Mouse (Mus musculus): ENCODE measurements around the gene Tcf12. TPM values are rescaled to one million over a fixed set of nuclear protein-coding genes. Genes with fewer than 3 reads are reported as not detected.
A peak's percentile ranks its signal among the peaks of the same experiment; 100 is the strongest.

Tcf12 gene
- polyA plus RNA-seq, 1 experiment from 2014 or later: 112 TPM

GRCm38 (mm10) chr9:71894246-71894942 is 217.3 kb downstream of the Tcf12 start:
- no peaks in the 10 kb centered on the region for H3K27me3 ChIP-seq
- H3K27ac ChIP-seq: no peak overlapping the region
- 34% methylated on average over 11 of the region's 11 CpGs for WGBS
- peaks cover 42% of the 10 kb centered on the region for H3K4me1 ChIP-seq
- H3K4me3 ChIP-seq (replicated peaks): peak overlapping the region; percentile 29
- H3K4me2 ChIP-seq: peak overlapping the region; percentile 35
- H3K9me3 ChIP-seq: no peaks in the 10 kb centered on the region
- ATAC-seq (ENCODE audit: low FRiP score): no peak
- H3K9ac ChIP-seq: no peak overlapping the region
- H3K36me3 ChIP-seq (replicated peaks): no peaks in the 10 kb centered on the region

GRCm38 (mm10) chr9:71888450-71888849 is 223.2 kb downstream of the Tcf12 start:
- WGBS: 41% methylated on average over 5 of the region's 5 CpGs
- Histone ChIP-seq H3K4me2 (no peak overlapping the region), H3K9ac (no peak overlapping the region), H3K9me3 (no peaks in the 10 kb centered on the region), H3K4me3 (replicated peaks) (no peak overlapping the region), H3K27me3 (no peaks in the 10 kb centered on the region), H3K27ac (no peak overlapping the region), H3K4me1 (peaks cover 19% of the 10 kb centered on the region), H3K36me3 (replicated peaks) (peaks cover 9% of the 10 kb centered on the region; the same call in 1 of the 2 replicates)
- ATAC-seq (ENCODE audit: low FRiP score): no peak

- Histone ChIP-seq H3K4me2 (no peak overlapping the region), H3K9me3 (no peaks in the 10 kb centered on the region), H3K4me1 (peaks cover 35% of the 10 kb centered on the region), H3K27ac (peak overlapping the region; percentile 56), H3K4me3 (replicated peaks) (no peak overlapping the region), H3K27me3 (no peaks in the 10 kb centered on the region), H3K36me3 (replicated peaks) (peaks cover 31% of the 10 kb centered on the region), H3K9ac (no peak overlapping the region)
- WGBS: 0% methylated on average over 1 of the region's 1 CpGs
- no peak for ATAC-seq (ENCODE audit: low FRiP score)
Measured at GRCm38 (mm10) chr9:71880629-71881028, 231.0 kb downstream of the Tcf12 start.

DNA sequence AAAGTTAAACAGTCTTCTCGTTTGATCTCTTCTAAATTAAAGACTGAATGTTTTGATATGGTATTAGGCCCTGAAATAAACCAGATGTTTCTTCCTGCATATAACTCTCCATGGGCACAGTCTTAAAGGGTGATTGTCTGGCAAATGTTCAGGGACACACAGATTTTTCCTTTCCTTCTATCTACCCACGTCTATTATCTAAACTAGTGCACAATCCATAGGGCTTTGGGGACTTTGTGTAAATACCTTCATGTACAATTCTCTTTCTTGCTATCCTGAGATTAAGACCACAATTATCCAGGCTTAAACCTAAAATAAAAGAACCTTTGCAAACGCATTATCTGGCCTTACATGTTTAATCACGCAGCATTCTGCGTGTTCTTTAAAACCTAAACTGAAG is 231.7 kb downstream of the Tcf12 start:
- no peak overlapping the region for H3K9ac ChIP-seq
- peak; percentile 37 for ATAC-seq (ENCODE audit: low FRiP score)
- 7% methylated on average over 5 of the region's 5 CpGs for WGBS
- peaks cover 35% of the 10 kb centered on the region for H3K4me1 ChIP-seq
- H3K4me2 ChIP-seq: no peak overlapping the region
- H3K36me3 ChIP-seq (replicated peaks): peaks cover 35% of the 10 kb centered on the region
- H3K9me3 ChIP-seq: no peaks in the 10 kb centered on the region
- H3K27me3 ChIP-seq: no peaks in the 10 kb centered on the region
- H3K4me3 ChIP-seq (replicated peaks): no peak overlapping the region
- H3K27ac ChIP-seq: peak overlapping the region; percentile 75

GRCm38 (mm10) chr9:71879415-71879814 is 232.3 kb downstream of the Tcf12 start:
- Histone ChIP-seq H3K4me3 (replicated peaks) (no peak overlapping the region), H3K27ac (peak overlapping the region; percentile 25; the same call in 1 of the 2 replicates), H3K36me3 (replicated peaks) (peaks cover 37% of the 10 kb centered on the region), H3K9me3 (no peaks in the 10 kb centered on the region), H3K4me1 (peaks cover 35% of the 10 kb centered on the region), H3K9ac (no peak overlapping the region), H3K4me2 (peak overlapping the region; percentile 22; the same call in 1 of the 2 replicates), H3K27me3 (no peaks in the 10 kb centered on the region)
- peak; percentile 87 for ATAC-seq (ENCODE audit: low FRiP score)
- 6% methylated on average over 2 of the region's 2 CpGs for WGBS

DNA sequence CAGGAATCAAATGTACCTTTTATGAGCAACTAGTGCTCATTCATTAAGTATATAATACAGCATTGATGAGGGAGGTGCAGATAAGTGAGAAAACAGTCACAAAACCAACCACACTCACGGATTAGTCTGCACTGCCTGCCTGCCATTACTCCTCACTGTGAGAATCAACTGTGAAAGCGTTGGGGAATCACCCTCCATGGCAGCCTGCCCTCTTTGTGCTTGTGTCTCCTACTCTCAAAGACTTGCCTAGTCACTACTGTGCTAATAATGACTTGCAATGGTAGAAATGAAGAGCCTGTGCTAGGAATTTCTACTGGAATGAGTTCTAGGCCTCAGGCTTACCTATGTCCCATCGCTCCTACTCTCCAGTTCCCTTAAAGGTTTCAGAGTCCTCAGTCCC is 233.8 kb downstream of the Tcf12 start:
- Histone ChIP-seq H3K27ac (no peak overlapping the region), H3K36me3 (replicated peaks) (peaks cover 40% of the 10 kb centered on the region), H3K4me3 (replicated peaks) (no peak overlapping the region), H3K4me1 (peaks cover 38% of the 10 kb centered on the region), H3K9ac (no peak overlapping the region), H3K4me2 (no peak overlapping the region), H3K9me3 (no peaks in the 10 kb centered on the region), H3K27me3 (no peaks in the 10 kb centered on the region)
- ATAC-seq (ENCODE audit: low FRiP score): no peak
- 41% methylated on average over 3 of the region's 3 CpGs for WGBS

- no peak for ATAC-seq (ENCODE audit: low FRiP score)
- 82% methylated on average over 2 of the region's 2 CpGs for WGBS
Measured at GRCm38 (mm10) chr9:71874761-71875160, 236.9 kb downstream of the Tcf12 start.

DNA sequence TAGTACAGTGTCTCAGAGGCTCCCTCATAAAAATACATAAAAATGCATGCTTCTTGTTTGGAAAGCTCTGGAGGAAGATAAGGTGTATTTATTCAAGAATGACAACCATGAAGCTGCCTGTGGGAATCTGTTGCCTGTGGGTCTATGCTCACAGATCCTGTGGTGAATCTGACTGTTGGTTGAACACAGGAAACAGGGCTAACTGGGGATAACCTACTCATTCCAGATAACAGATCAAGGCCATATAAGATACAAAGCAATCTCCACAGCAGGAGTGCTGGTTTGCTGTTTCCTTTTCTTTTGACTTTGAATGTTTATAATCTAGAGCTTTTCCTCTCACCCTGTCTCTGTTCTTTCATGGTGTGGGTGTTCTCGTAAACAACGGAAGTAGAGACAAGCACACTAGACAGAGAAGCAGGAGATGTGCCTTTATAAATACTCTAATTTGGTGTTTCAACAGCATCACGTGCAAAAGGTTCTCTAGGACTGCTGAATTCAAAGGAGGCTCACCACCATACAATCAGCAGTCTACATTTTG is 237.6 kb downstream of the Tcf12 start:
- H3K36me3 ChIP-seq (replicated peaks): peaks cover 39% of the 10 kb centered on the region
- no peak overlapping the region for H3K27ac ChIP-seq
- H3K4me1 ChIP-seq: peaks cover 15% of the 10 kb centered on the region
- H3K9me3 ChIP-seq: no peaks in the 10 kb centered on the region
- no peak overlapping the region for H3K4me3 ChIP-seq (replicated peaks)
- H3K4me2 ChIP-seq: no peak overlapping the region
- ATAC-seq (ENCODE audit: low FRiP score): no peak
- no peaks in the 10 kb centered on the region for H3K27me3 ChIP-seq
- 89% methylated on average over 3 of the region's 3 CpGs for WGBS
- no peak overlapping the region for H3K9ac ChIP-seq

More at GRCm38 (mm10) chr9:71874761-71875160, 236.9 kb downstream of the Tcf12 start:
- no peaks in the 10 kb centered on the region for H3K9me3 ChIP-seq
- no peak overlapping the region for H3K9ac ChIP-seq
- no peak overlapping the region for H3K4me2 ChIP-seq
- peaks cover 18% of the 10 kb centered on the region for H3K4me1 ChIP-seq
- no peak overlapping the region for H3K27ac ChIP-seq
- no peak overlapping the region for H3K4me3 ChIP-seq (replicated peaks)
- H3K36me3 ChIP-seq (replicated peaks): peaks cover 36% of the 10 kb centered on the region
- H3K27me3 ChIP-seq: no peaks in the 10 kb centered on the region

DNA sequence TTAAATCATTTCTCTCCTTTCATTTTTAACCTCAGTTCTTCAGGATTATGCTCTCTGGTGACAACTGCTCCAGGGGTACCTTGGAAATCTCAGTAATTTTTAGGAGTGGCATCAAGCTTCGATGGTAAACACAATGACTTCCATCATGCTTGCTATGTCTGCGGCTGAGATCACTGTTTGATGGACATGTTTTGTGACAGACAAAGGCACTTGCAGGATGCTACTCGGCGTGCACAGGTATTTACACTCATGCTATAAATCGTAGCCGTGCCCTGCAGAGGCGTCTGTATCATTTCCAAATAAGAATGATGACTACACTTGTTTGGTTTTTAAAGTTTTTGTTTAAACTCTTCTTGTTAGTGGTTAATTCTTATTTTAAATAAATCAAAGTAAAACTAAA is 248.3 kb downstream of the Tcf12 start:
- Histone ChIP-seq H3K27me3 (no peaks in the 10 kb centered on the region), H3K27ac (no peak overlapping the region), H3K36me3 (replicated peaks) (peaks cover 20% of the 10 kb centered on the region), H3K4me3 (replicated peaks) (no peak overlapping the region), H3K4me2 (no peak overlapping the region), H3K9ac (no peak overlapping the region), H3K9me3 (no peaks in the 10 kb centered on the region), H3K4me1 (peaks cover 9% of the 10 kb centered on the region; the same call in 1 of the 2 replicates)
- no peak for ATAC-seq (ENCODE audit: low FRiP score)
- WGBS: 82% methylated on average over 7 of the region's 7 CpGs

GRCm38 (mm10) chr9:71861629-71862028 is 250.0 kb downstream of the Tcf12 start:
- Histone ChIP-seq H3K27me3 (no peaks in the 10 kb centered on the region), H3K4me2 (no peak overlapping the region), H3K4me1 (peaks cover 9% of the 10 kb centered on the region; the same call in 1 of the 2 replicates), H3K27ac (no peak overlapping the region), H3K4me3 (replicated peaks) (no peak overlapping the region), H3K9ac (no peak overlapping the region), H3K36me3 (replicated peaks) (peaks cover 24% of the 10 kb centered on the region), H3K9me3 (no peaks in the 10 kb centered on the region)
- WGBS: 14% methylated on average over 2 of the region's 2 CpGs
- ATAC-seq (ENCODE audit: low FRiP score): no peak

DNA sequence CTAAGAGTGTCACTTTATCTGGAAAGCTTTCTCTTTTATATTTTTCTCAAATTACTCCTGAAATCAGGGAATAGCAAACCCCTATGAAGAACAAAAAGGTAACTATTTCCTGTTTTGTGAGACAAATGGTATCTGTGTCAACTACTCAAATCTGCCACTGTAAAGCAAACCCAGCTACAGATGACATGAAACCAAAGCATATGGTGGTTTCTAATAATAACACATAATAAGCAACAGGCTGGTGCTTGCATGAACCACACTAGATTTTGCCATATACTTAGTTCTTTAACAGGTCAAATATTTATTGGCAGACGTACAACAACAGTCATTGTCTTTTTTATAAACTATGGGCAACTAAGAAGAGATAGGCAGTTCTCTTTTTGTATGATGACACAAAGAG is 253.7 kb downstream of the Tcf12 start:
- H3K4me1 ChIP-seq: peaks cover 9% of the 10 kb centered on the region; the same call in 1 of the 2 replicates
- H3K27ac ChIP-seq: no peak overlapping the region
- WGBS: 93% methylated on average over 1 of the region's 1 CpGs
- no peaks in the 10 kb centered on the region for H3K9me3 ChIP-seq
- H3K4me3 ChIP-seq (replicated peaks): no peak overlapping the region
- no peak overlapping the region for H3K9ac ChIP-seq
- peaks cover 54% of the 10 kb centered on the region for H3K36me3 ChIP-seq (replicated peaks)
- H3K27me3 ChIP-seq: no peaks in the 10 kb centered on the region
- no peak for ATAC-seq (ENCODE audit: low FRiP score)
- H3K4me2 ChIP-seq: no peak overlapping the region

DNA sequence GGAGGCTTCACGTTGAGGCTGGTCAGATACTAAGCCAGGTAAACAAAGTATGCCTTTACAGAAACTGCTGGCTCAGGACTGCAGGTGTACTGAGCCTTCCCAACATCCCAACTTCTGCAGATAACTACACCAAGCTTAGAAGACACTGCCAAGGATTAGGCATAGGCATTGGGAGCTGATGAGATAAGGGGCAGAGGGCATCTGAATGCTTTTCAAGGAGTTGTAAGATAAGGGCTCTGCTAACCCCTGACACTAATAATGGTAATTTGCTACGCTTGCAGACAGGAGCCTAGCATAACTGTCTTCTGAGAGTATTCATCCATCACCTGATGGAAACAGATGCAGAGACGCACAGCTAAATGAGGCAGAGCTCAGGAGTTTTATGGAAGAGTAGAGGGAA is 257.8 kb downstream of the Tcf12 start:
- H3K4me2 ChIP-seq: no peak overlapping the region
- ATAC-seq (ENCODE audit: low FRiP score): no peak
- WGBS: 94% methylated on average over 3 of the region's 3 CpGs
- no peak overlapping the region for H3K9ac ChIP-seq
- no peaks in the 10 kb centered on the region for H3K27me3 ChIP-seq
- no peak overlapping the region for H3K27ac ChIP-seq
- peaks cover 82% of the 10 kb centered on the region for H3K36me3 ChIP-seq (replicated peaks)
- H3K4me1 ChIP-seq: no peaks in the 10 kb centered on the region
- H3K9me3 ChIP-seq: no peaks in the 10 kb centered on the region
- H3K4me3 ChIP-seq (replicated peaks): no peak overlapping the region

GRCm38 (mm10) chr9:71850283-71850682 is 261.4 kb downstream of the Tcf12 start:
- no peak for ATAC-seq (ENCODE audit: low FRiP score)

More at GRCm38 (mm10) chr9:71850283-71850682, 261.4 kb downstream of the Tcf12 start:
- H3K4me3 ChIP-seq (replicated peaks): no peak overlapping the region
- no peak overlapping the region for H3K9ac ChIP-seq
- no peak overlapping the region for H3K27ac ChIP-seq
- no peaks in the 10 kb centered on the region for H3K27me3 ChIP-seq
- no peak overlapping the region for H3K4me2 ChIP-seq
- no peaks in the 10 kb centered on the region for H3K4me1 ChIP-seq
- peaks cover 83% of the 10 kb centered on the region for H3K36me3 ChIP-seq (replicated peaks)
- H3K9me3 ChIP-seq: no peaks in the 10 kb centered on the region
- WGBS: 94% methylated on average over 1 of the region's 1 CpGs

All from forebrain, embryonic 12.5 days (tissue).